Mouse (Mus musculus) thymus, postnatal 4 days (tissue): ENCODE data around the gene AC161166.1.
A peak's percentile ranks its signal among the peaks of the same experiment; 100 is the strongest.
"Not testable (repeated sequence)": the region's sequence is repeated elsewhere in the genome, so short reads cannot be mapped to it uniquely, and the experiment has no call there.

Experiments used
- DNase-seq: peaks from one replicate; pipeline ENCODE4 v3.0.0; 2021

The AC161166.1 gene

DNA sequence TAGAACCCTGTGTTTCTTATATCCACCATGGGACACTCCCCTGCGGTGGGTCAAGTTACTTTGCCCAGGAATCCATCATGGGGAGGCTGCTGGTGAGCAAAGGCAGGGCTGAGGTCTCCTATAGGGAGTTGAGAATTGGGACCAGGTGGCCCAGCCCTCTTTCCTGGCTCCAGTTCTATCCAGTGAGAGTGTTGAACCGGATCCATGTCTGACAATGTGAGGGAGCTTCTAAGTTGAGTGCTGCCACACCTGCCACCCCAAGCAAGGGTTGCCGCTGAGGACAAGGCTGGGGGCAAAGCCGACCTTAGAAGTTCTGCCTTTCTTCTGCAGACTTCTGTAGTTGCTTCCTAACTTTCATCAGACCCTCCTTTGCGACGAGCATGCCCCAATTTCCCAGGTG lies 29.0 kb downstream of the AC161166.1 start:
- DNase-seq = not testable (repeated sequence)

DNA sequence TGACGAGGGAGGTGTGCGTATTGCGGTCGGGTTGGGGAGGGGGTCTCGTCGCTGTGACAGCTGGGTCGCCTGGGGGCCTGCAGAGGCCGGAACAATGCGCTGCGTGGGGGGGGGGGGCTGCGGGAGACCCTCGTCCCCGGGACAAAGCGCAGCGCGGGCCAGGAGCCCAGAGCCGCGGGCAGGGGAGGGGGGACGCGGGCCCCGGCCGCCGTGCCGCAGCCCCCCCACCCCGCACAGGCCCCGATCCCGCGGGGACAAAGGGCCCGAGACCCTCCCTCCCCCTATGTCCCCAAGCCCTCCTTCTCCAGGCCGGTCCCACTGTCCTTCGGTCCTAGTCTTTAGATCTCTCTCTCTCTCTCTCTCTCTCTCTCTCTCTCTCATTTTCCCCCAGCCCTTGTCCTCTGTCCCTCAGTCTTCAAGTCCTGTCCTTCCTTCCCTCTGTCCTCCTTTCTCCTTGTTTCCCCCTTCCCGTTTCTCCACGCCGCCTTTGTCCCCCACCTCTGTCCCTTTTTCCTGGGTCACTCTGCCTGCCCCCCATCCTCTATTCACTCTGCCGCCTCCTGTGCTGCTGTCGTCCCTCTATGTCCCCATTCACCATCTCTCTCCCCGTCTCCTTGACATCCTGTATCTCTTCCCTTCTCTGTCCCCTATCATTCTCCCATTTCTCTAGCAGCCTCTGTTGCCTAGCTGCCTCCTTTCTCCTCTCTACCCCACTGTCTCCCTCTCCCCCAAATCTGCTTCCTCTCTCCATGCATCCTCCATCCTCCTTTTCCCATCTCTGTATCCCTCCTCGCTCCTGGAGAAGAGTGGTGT lies 29.8 kb downstream of the AC161166.1 start:
- no peak for DNase-seq

DNA sequence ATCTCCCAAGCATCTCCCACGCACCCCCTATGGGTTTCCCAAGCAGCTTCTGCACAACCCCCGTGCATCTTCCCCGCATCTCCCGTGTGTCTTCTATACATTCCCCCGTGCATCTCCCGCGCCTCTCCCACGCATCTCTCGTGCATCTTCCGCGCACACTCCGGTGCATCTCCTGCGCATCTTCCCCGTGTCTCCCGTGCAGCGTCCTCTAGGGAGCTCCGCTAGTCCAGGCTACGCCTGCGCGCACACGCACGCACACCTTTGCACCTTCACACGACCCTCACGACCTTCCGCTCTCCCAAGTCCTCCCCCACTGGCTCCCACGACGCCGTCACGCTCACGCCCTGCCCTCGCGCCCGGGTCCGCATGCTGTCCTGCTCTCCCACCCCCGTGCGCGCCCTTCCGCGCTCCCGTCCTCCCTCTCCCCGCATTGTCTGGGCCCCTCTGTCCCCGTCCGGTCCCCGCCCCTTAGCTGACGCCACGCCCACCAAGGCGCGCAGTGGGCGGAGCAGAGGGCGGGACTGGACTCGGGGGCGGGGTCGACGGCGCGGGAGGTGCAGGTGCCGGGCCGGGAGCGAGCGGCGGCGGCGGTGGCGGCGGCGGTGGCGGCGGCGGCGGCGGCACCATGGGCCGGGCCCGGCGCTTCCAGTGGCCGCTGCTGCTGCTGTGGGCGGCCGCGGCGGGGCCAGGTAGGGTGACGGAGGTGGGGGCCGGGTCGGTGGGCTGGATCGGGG lies 30.6 kb downstream of the AC161166.1 start, which contains the start of gene Cadm4:
Gene Cadm4 (plus strand): TSS at position 550 of the 734 bp plus-strand sequence.
- peak; percentile 96 for DNase-seq

DNA sequence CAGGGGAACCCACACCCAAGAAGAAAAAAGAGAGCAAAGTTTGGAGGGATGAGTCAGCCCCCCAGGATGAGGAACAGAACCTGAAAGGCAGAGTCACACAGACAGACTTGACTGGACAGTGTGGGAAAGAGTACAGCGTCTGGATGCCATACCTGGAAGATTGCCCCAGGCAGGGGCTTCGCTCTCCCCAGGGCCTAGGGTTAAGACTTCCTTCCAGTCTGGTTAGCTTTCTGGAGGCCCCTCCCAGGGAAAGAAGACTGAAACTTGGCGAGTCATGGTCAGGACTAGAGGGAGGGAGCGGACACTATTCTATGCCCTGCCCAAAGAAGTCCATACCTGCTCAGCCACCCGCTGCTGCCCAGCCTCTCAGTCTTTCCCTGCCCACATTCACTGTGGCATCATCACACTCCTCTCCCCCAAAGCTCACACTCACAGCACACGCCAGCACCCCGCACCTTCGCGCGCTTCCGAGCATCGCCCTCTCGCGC lies 31.2 kb downstream of the AC161166.1 start:
- DNase-seq = no peak

DNA sequence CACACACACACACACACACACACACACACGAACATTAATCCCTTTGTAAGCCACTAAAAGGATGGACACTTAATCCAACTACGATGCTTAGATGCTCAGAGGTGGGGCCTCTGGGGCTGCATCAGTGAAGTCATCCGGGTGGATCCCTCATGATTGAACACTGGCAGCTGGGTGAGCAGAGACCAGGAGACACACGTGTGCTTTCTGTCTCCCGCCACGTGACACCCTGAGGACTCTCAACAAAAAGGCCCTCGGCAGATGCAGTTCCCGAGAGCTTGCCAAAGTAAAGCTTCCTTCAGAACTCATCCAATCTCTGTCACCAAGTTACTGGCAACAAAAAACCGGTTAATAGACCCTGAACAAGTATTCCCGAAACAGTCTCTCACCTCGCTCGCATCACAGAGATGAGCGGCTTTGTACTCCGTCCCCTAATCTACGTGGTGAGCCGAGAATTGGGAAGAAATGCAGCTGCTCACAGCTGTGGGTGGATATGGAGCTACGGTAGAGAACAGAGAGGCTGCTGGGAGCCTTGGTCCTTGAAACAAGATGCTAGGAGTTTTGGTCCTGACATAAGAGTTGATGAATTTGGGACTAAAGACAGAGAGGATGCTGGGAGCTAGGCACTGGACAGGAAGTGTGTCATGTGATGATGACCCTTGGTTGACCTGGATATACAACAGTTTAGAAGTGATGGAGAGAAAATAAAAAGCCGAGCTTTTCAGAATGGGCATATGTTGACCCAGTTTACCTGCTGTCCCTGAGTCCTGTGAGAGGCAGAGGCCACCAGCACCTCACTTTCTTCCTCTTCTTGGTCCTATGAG lies 31.9 kb downstream of the AC161166.1 start:
- DNase-seq = no peak

DNA sequence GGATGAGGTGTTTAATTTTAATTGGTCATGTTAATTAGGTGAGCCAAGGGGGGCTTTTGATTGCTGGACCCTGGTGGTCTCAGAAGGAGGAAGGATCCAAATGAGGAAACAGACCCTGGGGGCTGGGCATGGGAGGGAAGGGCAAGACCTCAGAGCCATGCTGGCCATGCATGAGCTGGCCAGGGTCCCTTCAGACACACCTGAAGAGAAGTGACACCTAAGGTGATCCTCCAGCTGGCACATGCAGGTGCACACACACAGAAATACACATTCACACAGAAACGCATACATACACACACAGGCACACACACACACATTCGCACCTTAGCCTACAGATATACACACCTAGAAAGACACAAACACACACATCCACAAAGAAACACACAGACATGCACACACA lies 32.6 kb downstream of the AC161166.1 start:
- DNase-seq = no peak

DNA sequence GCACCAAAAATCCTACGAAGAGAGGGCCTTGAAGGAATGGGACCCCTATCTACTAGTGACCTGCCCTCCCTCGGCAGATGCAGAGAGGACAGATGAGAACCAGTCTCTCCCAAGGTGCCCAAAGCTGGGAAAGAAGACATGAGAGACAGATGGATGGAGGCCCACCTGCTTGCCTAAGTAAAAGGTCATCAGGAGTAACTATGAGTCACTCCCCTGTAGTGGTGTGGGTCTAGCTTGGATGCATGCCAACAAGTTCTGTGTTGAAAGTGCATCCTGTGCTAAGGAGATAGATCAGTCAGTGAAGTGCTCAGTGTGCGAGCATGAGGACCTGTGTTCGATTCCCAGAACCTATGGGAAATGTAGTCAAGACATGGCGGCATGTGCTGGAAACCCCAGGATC lies 33.3 kb downstream of the AC161166.1 start:
- no peak for DNase-seq

DNA sequence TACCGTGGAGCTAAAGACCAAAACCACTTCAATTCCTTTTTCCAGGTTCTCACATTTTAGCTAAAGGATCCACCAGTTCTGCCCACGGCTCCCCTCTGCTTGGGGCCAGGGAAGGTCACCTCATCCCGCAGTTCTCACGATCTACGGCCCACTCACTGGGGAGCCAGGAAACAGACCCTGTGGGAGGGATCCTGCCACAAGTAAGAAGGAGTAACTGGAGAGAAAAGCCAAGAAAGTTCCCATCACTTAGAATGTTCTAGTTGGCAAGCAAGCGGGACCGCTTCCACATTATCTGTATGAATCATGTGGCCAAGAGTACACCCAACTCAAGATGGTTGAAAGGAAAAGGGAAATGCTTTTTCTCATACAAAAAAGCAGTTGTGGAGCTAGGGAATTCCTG lies 35.4 kb downstream of the AC161166.1 start:
- DNase-seq = no peak

DNA sequence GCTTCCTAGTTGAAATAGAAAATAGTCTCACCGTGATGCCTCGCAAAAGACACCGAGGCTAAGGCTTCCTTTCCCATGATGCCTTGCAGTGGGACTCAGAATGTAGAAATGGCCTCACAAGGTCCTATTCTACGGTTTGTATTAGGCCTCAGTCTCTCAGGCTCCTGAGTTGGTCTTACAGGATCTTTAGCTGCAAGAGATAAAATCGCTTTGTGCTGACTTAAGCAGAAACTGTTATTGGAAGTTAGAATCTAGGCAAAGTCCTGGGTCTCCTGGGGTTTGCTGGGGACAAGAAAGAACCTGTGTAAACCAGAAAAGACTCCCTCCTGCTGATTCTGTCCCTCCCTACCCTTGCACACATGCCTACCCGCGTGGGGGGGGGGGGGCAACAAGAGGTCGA lies 35.9 kb downstream of the AC161166.1 start:
- no peak for DNase-seq

DNA sequence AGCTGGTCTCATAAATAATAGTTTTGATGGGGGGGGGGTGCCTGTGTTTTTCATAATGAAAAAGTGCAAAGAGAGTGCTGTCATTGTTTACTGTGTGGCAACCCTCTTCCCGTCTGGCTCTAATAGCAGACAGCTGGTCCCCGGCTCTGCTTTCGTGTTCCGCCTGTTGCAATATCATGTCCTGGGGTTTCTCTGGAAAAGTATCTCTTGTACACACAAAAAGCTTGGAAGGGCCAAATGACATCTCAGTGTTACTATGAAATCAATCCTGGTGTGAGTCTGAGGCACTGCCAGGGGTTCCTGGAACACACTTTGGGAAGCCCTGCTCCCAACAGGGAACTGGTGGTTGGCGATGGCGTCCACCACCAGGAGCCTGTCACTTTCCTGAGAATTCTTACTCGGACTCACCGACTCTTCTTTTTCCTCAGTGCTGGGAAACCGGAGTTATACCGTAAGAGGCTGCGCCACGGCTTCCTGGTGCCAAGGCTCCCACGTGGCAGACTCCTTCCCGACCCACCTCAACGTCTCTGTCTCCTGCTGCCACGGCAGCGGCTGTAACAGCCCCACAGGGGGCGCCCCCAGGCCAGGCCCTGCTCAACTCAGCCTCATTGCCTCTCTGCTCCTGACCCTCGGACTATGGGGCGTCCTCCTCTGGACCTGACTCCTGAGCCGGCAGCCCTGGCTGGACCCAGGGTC lies 37.3 kb downstream of the AC161166.1 start:
- peak; percentile 34 for DNase-seq

DNA sequence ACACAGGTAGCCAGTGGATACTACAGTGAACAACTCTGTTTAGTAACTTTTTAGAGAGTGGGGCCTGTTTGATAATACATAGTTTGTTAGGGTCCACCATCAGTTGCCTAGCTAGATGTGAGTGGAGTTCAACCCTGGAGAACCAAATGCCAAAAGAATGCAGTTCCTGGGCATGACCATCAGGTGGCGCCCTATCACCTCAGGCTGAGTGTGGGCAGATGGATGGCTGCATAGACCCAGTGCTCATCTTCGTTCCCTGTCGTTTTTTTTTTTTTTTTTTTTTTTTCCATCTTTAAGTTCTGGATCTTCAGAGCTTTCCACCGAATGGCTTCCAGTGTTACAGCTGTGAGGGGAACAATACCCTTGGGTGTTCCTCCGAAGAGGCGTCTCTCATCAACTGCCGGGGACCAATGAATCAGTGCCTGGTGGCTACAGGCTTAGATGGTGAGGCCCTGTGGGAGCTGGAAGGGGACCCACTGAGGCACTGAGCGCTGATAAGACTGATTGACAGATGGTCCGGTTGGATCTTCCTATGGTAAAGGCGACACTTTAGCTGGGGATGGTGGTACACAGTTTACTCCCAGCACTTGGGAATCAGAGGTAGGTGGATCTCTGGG lies 38.2 kb downstream of the AC161166.1 start:
- peak; percentile 86 for DNase-seq

DNA sequence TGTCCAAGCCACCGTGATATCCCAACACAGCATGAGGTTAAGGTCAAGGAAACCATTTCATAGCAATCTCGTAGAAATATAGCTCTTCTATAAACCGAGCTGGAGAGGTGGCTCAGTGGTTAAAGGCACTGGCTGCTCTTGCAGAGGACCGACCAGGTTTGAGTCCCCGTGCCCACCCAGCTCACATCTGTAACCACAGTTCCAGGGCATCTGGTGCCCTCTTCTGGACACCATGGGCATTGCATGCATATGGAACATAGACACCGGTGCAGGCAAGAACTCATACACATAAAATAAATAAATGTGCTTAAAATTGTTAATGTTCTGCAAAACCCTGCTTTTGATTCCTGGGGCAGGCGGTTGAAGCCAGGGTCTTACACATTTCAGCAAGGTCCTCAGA lies 39.3 kb downstream of the AC161166.1 start:
- DNase-seq = peak; percentile 71

DNA sequence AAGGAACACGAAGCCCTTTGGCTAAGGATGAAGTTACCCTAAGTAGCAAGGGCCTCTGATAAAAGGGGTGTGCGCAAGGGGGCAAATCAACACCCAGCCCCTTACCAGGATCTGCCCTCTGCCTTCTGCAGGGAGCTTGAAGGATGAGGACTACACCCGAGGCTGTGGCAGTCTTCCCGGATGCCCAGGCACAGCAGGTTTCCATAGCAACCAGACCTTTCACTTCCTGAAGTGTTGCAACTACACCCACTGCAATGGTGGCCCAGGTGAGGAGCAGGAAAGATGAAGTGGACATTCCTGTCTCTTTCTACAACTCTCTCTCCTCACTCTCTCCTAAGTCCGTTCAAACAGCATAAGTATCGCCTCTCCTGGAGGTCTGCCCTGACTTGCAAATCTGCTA lies 39.8 kb downstream of the AC161166.1 start:
- DNase-seq = no peak

DNA sequence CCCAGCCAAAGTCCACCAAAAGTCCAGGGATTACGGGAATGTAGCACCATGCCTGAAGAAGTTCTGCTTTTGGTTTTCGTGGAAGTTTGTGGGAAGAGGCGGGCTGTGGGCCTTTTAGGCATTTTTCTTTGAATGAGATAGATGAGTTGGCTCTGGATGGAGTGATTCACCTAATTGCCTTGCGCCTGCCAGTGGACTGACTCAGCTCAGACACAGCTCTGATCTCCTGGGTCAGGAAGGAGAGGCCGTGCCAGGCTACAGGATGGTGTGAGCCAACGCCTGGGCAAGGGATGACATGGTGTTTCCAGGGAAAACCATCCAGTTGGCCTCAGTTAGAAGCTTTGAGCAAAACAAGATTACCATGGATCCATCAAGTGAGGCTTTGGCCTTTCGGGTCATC lies 41.9 kb downstream of the AC161166.1 start:
- DNase-seq = no peak

DNA sequence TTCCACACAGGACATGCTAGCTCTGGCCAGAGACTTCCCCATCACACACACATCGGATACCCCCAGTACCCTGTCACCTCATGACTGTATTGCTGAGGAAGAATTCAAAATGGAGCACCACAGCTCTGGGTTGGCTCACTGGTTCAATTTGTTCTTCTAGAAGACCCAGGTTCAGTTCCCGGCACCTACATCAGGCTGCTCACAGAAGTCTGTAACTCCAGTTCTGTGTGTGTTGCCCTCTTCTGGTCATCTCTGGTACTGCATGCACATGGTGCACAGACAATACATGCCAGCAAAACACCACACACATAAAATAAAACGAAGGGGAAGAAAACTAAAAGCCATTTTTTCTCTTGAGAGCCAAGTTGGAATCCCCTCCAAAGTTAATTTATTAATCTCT lies 43.1 kb downstream of the AC161166.1 start:
- DNase-seq = peak; percentile 64

DNA sequence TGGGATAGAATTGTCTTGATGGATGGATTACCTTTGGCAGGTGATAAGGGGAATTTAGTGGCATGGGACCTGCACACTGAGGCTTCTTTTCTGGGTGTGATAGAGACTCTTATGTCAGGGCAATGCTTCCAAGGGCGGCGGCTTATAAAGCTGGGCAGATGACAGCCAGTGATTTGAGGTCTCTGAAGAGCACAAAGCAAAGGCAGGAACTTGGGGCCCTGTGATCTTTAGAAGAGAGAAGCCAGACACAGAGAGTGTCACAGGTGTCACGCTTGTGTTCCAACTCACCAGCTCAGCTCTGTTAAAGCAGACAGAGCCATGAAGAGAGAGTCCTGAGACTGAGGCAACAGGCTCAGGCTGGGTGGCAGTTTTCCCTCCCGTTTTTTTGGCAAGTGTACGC lies 44.4 kb downstream of the AC161166.1 start:
- peak; percentile 55 for DNase-seq

DNA sequence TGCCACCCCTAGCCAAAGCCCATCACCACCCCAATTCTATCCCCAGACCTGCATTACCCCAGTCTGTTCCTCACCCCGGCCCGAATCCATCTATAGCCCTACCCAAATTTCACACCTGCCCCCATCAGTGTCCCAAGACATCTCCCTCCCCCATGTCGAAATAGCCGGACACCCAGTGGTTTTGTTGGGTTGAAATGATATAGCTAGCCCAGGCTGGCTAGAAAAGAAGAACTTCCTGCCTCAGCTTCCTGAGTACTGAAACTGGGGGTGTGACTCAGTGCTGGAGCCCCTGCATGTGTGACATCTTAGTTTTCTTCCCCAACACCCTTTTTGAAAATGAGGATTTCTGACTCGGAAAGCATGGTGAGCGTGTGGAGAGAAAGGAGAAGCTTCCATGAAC lies 45.4 kb downstream of the AC161166.1 start:
- DNase-seq = no peak

DNA sequence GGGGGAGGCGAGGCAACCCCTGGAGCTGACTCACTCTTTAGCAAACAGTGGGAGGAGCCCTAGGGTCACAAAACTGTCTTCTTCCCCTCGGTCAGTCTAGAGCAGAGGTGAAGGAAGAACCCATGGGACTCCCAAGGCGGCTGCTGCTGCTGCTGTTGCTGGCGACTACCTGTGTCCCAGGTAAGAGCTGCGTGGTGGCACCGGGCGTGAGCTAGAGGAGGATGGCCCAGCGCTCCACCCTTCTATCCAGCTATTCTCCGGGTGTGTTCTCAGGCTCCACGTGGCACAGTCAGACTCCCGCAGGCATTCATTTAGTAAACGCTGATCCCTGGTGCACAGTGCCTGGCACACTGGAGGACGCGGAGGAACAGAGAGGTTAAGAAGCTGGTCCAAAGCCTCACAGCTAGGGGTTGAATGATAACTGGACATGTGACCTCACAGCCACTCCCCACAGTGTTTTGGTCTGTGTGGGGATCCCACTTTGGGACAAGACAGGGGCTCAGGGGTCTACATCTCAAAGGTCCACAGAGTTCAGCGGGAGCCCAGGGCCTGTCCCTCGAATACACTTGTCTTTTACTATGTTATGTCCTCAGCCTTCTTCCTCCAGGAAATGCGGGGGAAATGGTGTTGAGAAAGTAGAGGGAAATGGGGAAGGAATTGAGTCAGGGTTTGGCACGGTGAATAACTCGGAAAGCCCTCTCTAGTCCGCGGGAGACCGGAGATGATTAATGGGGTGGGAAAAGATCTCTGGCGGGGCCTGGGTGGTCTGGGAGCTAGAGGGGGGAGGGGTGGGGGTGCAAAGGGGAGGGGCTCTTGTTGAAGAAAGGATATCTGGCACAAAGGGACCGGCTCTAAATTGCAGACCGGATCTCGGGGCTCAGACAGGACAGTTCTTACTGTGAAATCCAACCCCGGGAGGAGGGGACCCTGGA lies 49.6 kb downstream of the AC161166.1 start, which contains the start of gene Plaur:
Gene Plaur (plus strand): TSS at position 97 of the 932 bp plus-strand sequence.
- DNase-seq = no peak

DNA sequence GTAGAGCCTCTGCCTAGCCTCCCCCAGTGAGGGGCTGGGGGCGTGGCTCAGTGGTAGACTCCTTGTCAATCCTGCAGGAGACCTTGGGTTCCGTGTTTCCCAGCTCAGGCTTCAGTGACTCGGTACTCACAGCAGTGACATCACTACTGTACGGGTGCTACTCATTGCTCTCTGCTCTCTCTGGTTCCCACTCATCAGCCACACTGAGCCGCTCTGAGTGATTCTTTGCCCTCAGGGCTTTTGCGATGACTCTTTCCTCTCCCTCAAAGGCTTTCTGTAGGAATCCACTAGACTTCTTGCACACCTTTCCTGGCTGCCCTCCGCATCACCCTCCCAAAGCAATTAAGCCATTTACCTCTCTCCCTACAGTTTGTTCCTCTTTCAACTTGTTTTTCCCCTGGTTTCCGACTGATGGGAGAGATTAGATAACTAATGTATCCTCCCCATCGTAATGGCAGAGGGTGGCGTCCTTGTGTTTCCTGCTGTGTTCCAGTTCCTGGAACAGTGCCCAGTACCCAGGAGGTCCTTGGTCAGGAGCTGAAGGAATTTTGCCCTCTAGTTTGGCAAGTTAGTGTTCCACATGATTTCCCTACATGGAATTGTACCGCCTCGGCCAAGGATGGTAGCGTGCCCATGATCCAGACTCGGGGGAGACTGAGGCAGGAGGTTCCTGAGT lies 50.7 kb downstream of the AC161166.1 start:
- no peak for DNase-seq
